Mouse (Mus musculus) heart, embryonic 15.5 days (tissue): ENCODE data around the gene Ccdc130. TPM values are rescaled to one million over a fixed set of nuclear protein-coding genes. Genes with fewer than 3 reads are reported as not detected.

Experiments
- ATAC-seq: fragments of 200-750 bp; cut with Nextera tagmentation; replicated peaks from 2 replicates; pipeline ENCODE4 v1.8.0; 2017; ENCODE audit warnings: low read depth, moderate TSS enrichment; ENCODE audit not compliant: insufficient number of reproducible peaks, insufficient read depth, low FRiP score
- H3K27ac ChIP-seq: fragments of 300-500 bp; sonication (generic); 2 replicates; pipeline ENCODE4 v1.5.1; 2015; ENCODE audit warnings: mild to moderate bottlenecking, inconsistent platforms
- H3K27me3 ChIP-seq: fragments of 300-500 bp; sonication (generic); 2 replicates; pipeline ENCODE4 v1.6.1; 2015; ENCODE audit warnings: inconsistent platforms
- H3K36me3 ChIP-seq: fragments of 300-500 bp; sonication (generic); 2 replicates; pipeline ENCODE4 v1.6.1; 2015; ENCODE audit warnings: mild to moderate bottlenecking, inconsistent platforms
- H3K4me1 ChIP-seq: fragments of 300-500 bp; sonication (generic); replicated peaks from 2 replicates; pipeline ENCODE4 v1.6.1; 2015; ENCODE audit warnings: inconsistent platforms
- H3K4me2 ChIP-seq: fragments of 300-500 bp; sonication (generic); 2 replicates; pipeline ENCODE4 v1.6.1; 2015; ENCODE audit warnings: inconsistent platforms, mild to moderate bottlenecking, moderate library complexity
- H3K4me3 ChIP-seq: fragments of 300-500 bp; sonication (generic); 2 replicates; pipeline ENCODE4 v1.5.1; 2015; ENCODE audit warnings: mild to moderate bottlenecking, inconsistent platforms
- H3K9ac ChIP-seq: fragments of 300-500 bp; sonication (generic); 2 replicates; pipeline ENCODE4 v1.6.1; 2015; ENCODE audit warnings: mild to moderate bottlenecking, inconsistent platforms
- H3K9me3 ChIP-seq: fragments of 300-500 bp; sonication (generic); replicated peaks from 2 replicates; pipeline ENCODE4 v1.6.1; 2016; ENCODE audit warnings: inconsistent platforms
- WGBS: fragments of 180-500 bp; shearing (Covaris S2); methylation state at CpG from one replicate; pipeline ENCODE4 v1.1.7; 2015; ENCODE audit warnings: mixed read lengths; 5-methylcytosine and 5-hydroxymethylcytosine counted together
- polyA plus RNA-seq: library from polyadenylated mRNA; unstranded; fragments of >200 nt; fragmentation: Nextera tagmentation; extraction: Ambion mirVana; gene quantifications from 2 replicates; pipeline ENCODE4 v1.2.1, GENCODE M21; 2015

The Ccdc130 gene
- polyA plus RNA-seq, 1 experiment from 2014 or later = 15.7 TPM

DNA sequence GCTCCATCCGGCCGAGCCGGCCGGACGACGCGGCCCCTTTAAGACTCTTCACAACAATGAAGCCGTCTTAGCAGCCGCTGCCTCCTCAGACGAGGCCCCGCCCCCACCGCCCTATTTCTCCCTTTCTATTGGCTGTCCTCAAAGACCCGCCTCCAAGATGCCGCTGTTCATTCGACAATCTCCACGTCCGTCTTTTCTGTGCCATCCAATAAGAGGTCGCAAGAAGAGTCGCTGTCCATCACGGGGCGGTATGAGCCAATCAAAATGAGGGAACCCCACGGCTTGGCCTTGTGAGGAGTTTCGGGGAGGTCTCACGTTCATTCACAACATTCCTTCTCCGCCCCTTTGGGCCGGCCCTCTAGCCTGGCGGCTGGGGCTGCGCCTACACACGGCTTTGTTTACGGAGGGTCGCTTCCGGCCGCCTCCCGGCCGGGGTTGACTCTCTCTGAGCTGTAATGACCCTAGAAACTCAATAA lies 33.1 kb downstream of the Ccdc130 start, which contains the start of gene Zswim4:
Gene Zswim4 (minus strand): TSS at position 58 of the 476 bp plus-strand sequence.
- peaks cover 34% of the 10 kb centered on the region for H3K4me1 ChIP-seq
- H3K27ac ChIP-seq = peak within 1 kb of the TSS; percentile 84
- no peaks in the 10 kb centered on the region for H3K27me3 ChIP-seq
- no peaks in the 10 kb centered on the region for H3K9me3 ChIP-seq
- ATAC-seq = peak; percentile 98
- H3K4me3 ChIP-seq = peak within 1 kb of the TSS; percentile 96
- peak within 1 kb of the TSS; percentile 97 for H3K9ac ChIP-seq
- H3K36me3 ChIP-seq = peaks cover 6% of the 10 kb centered on the region; the same call in 1 of the 2 replicates
- H3K4me2 ChIP-seq = peak within 1 kb of the TSS; percentile 92
- WGBS = under 1% methylated on average over 35 of the region's 35 CpGs

DNA sequence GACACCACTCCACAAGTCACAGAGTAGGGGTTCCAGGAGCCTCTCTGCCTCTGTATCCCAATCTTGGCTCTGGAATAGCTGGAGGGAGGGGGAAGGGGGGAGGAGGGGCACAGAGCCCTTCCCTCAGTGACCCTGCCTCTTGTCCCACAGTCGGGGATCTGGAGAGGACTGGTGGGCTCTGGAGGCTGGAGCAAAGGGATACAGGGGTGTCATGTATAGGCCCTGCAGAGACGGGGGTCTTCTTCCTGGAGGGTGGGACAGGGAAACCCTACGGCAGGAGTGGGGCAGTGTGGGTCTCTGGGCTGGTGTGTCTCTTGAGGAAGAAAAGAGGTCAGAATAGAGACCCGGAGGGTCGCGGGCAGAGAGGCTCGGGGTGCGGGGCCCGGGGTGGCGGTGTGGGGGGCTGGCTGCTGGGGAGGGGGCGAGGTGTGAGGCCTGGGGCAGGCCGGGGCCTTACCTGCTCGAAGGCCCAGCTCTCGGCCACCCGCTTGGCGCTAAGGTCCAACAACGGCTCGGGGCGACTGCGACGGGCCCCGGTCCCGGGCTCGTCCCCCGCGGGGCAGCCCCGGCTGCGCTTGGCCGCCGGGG lies 33.7 kb downstream of the Ccdc130 start:
- Histone ChIP-seq H3K27me3 (no peaks in the 10 kb centered on the region), H3K36me3 (peaks cover 11% of the 10 kb centered on the region; the same call in 1 of the 2 replicates), H3K9ac (peak overlapping the region; percentile 97), H3K4me2 (peak overlapping the region; percentile 90), H3K4me1 (peaks cover 28% of the 10 kb centered on the region), H3K4me3 (peak overlapping the region; percentile 96), H3K9me3 (no peaks in the 10 kb centered on the region), H3K27ac (peak overlapping the region; percentile 81)
- ATAC-seq = peak; percentile 5
- WGBS = 2% methylated on average over 22 of the region's 30 CpGs

DNA sequence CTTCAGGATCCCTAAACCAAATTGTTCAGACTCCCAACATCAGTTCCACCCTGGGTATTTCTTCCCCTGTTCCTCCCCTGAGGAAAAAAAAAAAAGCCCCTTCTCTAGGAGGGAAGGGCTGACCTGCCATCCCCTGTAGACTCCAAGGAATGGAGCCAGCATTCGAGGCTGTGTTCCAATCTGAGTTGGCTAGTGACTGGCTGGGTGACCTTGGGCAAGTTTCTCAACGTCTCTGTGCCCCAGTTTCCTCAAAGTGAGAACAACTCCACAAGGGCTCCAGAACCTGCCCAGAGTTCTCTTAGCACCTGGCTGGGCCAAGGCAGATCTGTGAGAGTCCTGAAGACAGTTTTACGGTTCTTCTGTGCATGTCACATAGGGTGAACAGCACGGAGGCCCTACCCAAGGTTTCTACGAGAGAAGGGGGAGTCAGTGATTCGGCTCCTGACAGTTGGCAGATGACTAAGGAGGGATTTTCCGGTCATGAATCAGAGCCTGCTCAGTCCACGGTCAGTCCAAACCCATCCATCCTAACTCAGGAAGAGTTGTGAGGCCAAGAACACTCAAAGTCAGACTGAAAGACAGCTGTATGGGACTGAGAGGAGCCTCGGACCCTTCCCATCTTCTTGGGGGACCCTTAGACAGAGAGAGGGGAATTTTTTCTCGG lies 34.3 kb downstream of the Ccdc130 start:
- peak overlapping the region; percentile 96 for H3K4me3 ChIP-seq
- 21% methylated on average over 10 of the region's 10 CpGs for WGBS
- H3K9ac ChIP-seq = peak overlapping the region; percentile 97
- H3K27ac ChIP-seq = peak overlapping the region; percentile 81; the same call in 1 of the 2 replicates
- H3K36me3 ChIP-seq = peaks cover 15% of the 10 kb centered on the region
- ATAC-seq = no peak
- H3K27me3 ChIP-seq = no peaks in the 10 kb centered on the region
- H3K4me1 ChIP-seq = peaks cover 22% of the 10 kb centered on the region
- peak overlapping the region; percentile 90 for H3K4me2 ChIP-seq
- H3K9me3 ChIP-seq = no peaks in the 10 kb centered on the region

DNA sequence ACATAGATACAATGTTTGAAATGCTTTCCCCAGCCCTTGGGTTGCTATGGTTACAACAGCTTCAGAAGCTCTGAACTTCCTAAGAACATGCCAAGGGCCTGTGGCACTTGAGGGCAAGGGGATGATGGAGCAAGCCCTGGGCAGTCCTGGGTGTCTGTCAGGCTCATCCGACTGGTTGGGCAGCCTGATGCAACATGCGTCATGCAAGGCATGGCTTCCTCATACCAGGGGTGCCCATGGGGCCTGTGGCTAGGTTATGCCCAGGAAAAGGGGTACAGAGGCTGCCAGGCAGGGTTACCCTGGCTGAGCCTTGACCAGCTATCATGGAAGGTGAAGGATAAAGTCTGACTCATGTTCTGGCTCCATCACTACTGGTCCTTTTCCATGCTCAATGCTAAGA lies 37.1 kb downstream of the Ccdc130 start:
- Histone ChIP-seq H3K27me3 (no peaks in the 10 kb centered on the region), H3K4me2 (no peak overlapping the region), H3K4me3 (no peak overlapping the region), H3K27ac (no peak overlapping the region), H3K9ac (no peak overlapping the region), H3K36me3 (peaks cover 43% of the 10 kb centered on the region), H3K9me3 (no peaks in the 10 kb centered on the region), H3K4me1 (peaks cover 18% of the 10 kb centered on the region)
- no peak for ATAC-seq
- WGBS = 89% methylated on average over 2 of the region's 2 CpGs

DNA sequence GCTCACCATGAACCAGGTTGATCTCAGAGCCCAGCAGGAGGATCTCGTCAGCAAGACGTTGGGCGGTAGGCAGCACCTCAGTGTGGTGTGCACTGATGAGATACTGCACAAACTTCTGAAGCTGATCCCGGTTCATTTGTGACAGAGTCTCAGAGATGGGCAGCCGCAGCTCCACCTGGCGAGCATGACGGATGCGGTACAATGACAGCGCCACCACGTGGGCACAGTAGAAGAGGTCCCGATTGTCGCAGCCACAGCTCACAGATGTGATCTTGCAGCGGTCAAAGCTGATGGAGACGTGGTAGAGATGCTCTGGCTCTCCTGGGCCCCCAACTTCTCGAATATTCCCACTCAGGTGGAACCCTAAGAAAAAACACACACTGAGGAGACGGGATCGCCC lies 39.4 kb downstream of the Ccdc130 start:
- Histone ChIP-seq H3K4me2 (no peak overlapping the region), H3K4me1 (peaks cover 5% of the 10 kb centered on the region), H3K9ac (no peak overlapping the region), H3K9me3 (no peaks in the 10 kb centered on the region), H3K27ac (no peak overlapping the region), H3K4me3 (no peak overlapping the region), H3K36me3 (peaks cover 65% of the 10 kb centered on the region), H3K27me3 (no peaks in the 10 kb centered on the region)
- ATAC-seq = no peak
- WGBS = 77% methylated on average over 17 of the region's 17 CpGs

DNA sequence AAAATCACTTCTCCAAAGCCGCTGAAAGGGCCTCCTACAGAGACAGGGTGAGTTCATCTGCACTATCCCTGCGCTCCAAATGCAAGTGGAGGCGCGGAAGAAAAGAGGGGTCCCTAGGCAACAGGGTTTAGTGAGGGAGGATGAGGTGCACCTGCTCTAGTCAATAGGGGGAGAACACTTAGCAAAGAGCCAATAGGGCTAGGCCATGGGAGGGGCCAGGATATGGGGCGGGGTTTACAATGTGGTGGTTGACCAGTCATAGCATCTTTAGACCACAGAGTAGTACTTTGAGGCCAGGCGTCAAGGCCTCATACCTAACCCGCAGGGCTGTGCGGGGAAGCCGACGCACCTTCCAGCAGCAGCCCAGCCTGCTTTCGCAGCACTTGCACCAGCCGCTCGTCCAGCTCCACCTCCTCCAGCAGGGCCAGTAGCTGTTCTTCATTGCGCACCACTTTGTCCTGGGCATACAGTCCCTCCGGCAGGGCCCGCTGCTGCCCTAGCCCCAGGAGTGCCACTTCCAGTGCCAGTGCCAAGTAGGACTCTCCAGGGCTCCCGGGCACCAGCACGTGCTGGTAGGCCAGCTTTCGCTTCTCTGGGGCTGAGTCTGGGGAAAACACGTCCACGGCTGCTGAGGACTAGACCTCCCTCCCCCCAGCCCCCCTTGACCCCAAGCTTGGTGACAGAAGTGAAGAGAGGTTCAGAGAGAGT lies 46.7 kb downstream of the Ccdc130 start:
- H3K9me3 ChIP-seq = no peaks in the 10 kb centered on the region
- no peak overlapping the region for H3K27ac ChIP-seq
- no peaks in the 10 kb centered on the region for H3K27me3 ChIP-seq
- WGBS = 84% methylated on average over 21 of the region's 21 CpGs
- no peaks in the 10 kb centered on the region for H3K4me1 ChIP-seq
- ATAC-seq = no peak
- H3K36me3 ChIP-seq = peaks cover 85% of the 10 kb centered on the region
- no peak overlapping the region for H3K9ac ChIP-seq
- no peak overlapping the region for H3K4me2 ChIP-seq
- H3K4me3 ChIP-seq = no peak overlapping the region

DNA sequence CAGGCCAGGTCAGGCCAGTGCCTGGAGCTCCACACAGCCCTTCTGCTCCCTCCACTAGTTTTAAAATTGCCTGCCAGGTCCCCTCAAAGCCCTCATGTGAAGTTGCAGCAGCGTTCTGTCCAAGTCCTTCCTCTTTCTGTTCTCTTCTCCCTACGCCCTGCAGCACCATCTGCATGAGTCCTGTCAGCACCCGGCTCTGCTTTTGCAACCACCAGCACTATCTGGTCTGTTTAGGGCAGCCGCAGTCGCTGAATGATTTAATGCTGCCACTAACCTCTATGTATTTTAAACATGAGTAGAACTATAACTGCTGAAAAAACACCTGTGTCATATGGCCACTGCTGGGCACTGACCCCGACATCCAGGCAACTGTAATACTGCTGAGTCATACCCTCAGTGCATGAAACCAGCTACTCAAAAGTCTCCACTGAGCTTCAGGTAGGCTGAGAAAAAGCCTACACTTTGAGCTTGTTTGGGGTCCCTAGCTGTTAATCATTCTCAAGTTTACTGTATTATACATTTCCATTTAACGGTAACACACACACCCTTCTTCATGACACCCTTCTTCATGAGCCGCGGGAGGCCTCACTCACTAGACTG lies 47.5 kb downstream of the Ccdc130 start:
- H3K4me3 ChIP-seq = no peak overlapping the region
- no peaks in the 10 kb centered on the region for H3K4me1 ChIP-seq
- H3K4me2 ChIP-seq = no peak overlapping the region
- H3K36me3 ChIP-seq = peaks cover 86% of the 10 kb centered on the region
- H3K9ac ChIP-seq = no peak overlapping the region
- no peak overlapping the region for H3K27ac ChIP-seq
- no peak for ATAC-seq
- 84% methylated on average over 9 of the region's 9 CpGs for WGBS
- H3K9me3 ChIP-seq = no peaks in the 10 kb centered on the region
- no peaks in the 10 kb centered on the region for H3K27me3 ChIP-seq

DNA sequence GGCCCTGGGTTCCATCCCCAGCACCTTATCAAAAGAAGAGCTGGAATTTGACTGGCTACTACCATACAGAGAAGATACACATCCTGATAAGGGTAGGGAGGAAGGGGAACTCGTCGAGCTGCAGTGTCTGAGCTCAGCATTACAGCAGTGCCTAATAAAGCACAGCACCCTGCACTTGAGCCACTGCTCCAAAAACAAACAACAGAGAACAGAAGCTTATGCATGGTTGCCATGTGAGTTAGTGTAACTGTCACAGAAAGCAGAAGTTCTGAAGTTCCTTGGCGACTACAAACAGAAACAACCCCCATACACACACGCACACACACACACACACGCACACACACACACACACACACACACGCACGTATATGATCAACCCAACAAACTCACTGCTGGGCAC lies 50.1 kb downstream of the Ccdc130 start:
- H3K27ac ChIP-seq = no peak overlapping the region
- H3K27me3 ChIP-seq = no peaks in the 10 kb centered on the region
- no peak overlapping the region for H3K4me3 ChIP-seq
- WGBS = 65% methylated on average over 7 of the region's 7 CpGs
- H3K4me1 ChIP-seq = no peaks in the 10 kb centered on the region
- no peak for ATAC-seq
- H3K4me2 ChIP-seq = no peak overlapping the region
- peaks cover 78% of the 10 kb centered on the region for H3K36me3 ChIP-seq
- H3K9me3 ChIP-seq = no peaks in the 10 kb centered on the region
- no peak overlapping the region for H3K9ac ChIP-seq

DNA sequence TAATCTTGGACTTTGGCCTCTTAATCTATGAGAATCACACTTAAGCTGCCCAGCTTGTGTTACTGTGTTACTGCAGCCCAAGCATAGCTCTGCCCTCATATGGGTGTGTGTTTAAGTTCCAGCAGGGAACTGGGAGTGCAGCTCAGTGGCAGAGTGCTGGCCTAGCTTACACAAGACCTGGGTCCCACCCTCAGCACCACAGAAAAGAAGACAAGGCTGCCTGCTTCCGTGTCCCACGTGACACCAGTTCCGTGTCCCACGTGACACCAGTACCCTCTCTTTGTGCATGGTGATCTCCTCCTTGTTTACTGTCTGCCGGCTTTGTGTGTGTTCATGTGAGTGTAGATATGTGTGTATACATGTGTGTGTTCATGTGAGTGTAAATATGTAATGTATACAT lies 52.0 kb downstream of the Ccdc130 start:
- ATAC-seq = no peak
- Histone ChIP-seq H3K4me3 (no peak overlapping the region), H3K36me3 (peaks cover 81% of the 10 kb centered on the region), H3K27ac (no peak overlapping the region), H3K27me3 (no peaks in the 10 kb centered on the region), H3K4me1 (no peaks in the 10 kb centered on the region), H3K9me3 (no peaks in the 10 kb centered on the region), H3K4me2 (no peak overlapping the region), H3K9ac (no peak overlapping the region)
- WGBS = 94% methylated on average over 5 of the region's 5 CpGs

DNA sequence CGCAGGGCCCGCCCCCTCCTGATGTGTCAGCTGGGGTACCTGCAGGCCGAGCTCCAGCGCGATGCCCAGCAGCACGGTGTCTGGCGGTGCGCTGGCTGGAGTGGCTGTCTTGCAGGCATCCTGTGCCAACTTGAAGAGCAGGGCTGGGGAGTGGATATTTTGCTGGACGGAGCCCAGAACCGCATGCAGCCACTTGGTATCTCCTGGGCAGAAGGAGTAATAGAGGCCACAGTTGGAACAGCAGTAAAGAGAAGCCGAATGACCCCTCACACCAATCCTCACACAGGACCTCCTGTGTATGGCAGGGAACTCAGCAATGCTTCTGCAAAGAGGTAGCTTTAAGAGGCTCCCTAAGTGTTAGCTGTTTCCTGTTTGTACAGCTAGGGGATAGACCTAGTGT lies 53.0 kb downstream of the Ccdc130 start:
- Histone ChIP-seq H3K9ac (no peak overlapping the region), H3K27me3 (no peaks in the 10 kb centered on the region), H3K36me3 (peaks cover 80% of the 10 kb centered on the region), H3K4me3 (no peak overlapping the region), H3K27ac (no peak overlapping the region), H3K9me3 (no peaks in the 10 kb centered on the region), H3K4me1 (no peaks in the 10 kb centered on the region), H3K4me2 (no peak overlapping the region)
- ATAC-seq = no peak
- whole genome bisulfite sequencing = 90% methylated on average over 11 of the region's 11 CpGs

DNA sequence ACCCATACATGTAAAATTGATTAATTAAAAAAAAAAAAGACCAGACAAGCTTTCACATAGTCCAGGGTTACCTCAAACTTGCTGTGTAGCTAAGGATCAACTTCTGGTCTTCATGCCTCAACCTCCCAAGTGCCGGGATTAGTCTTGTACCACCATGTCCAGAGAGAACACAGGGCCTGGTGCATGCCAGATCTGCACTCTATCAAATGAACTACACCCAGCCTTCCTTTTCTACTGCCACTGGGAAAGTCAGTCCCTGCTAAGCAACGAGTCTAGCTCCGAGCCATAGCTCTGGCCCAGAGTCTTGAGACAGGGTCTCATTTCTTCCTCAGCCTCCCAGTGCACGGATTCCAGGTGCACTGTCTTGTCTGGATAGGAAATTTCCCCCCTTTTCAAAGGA lies 56.9 kb downstream of the Ccdc130 start:
- WGBS = 77% methylated on average over 4 of the region's 4 CpGs
- Histone ChIP-seq H3K27me3 (no peaks in the 10 kb centered on the region), H3K36me3 (peaks cover 81% of the 10 kb centered on the region), H3K9ac (no peak overlapping the region), H3K4me1 (peaks cover 25% of the 10 kb centered on the region), H3K4me3 (no peak overlapping the region), H3K27ac (no peak overlapping the region), H3K9me3 (no peaks in the 10 kb centered on the region), H3K4me2 (no peak overlapping the region)
- ATAC-seq = no peak
